Mouse (Mus musculus) embryo, embryonic 9.5 days (tissue): ENCODE measurements around the gene Adora3.

ENCODE experiments used
- DNase-seq: peaks from one replicate; pipeline ENCODE4 v3.0.0-alpha.2; 2017; ENCODE audit errors: extremely low spot score

The Adora3 gene

DNA sequence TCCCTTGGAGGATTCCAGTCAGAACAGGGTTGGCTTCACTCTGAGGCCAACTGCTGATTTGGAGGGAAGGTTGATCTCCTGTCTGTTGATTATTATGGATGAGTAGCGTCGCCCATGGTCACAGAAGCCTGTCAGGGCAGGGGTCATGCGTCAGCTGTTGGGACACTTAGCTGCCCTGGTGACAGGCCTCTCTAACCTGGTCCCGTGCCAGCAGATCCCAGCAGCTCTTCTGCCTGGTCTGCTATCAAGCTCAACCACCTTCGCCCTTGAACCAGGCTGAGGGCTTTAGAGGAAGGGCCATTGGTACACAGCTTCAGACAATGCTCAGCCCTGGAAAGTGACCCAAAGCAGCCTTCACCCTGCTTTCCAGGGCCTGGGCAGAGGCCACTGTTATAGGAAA lies 5.4 kb downstream of the Adora3 start:
- no peak for DNase-seq

DNA sequence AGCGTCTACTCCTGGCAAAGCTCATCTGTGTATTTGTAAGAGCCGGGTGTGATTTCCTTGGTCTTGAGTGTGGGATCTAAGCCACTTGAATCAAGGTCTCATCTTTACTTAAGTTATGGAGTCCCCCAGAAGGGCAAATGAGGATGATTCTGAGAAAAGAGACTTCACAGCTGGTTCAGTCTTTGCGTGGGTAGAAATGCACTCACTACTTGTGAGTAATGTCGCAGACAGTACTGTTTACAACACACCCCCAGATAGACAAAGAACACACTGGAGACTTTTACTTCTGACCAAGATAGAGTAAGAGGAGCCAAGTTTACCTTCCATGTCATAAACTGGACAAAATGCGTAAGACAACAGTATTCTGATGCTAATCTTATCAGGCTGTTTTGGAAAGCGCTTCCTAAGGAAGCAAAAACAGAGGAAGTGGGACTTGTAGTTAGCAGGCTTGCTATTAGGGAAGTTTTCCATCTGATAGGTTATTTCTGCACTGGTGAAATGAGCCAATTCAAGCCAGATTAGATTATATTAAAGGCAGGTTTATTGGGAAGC lies 6.7 kb downstream of the Adora3 start:
- DNase-seq, result no peak

- DNase-seq, result no peak
Observed at GRCm38 (mm10) chr3:105877919-105878318, 7.3 kb downstream of the Adora3 start.

DNA sequence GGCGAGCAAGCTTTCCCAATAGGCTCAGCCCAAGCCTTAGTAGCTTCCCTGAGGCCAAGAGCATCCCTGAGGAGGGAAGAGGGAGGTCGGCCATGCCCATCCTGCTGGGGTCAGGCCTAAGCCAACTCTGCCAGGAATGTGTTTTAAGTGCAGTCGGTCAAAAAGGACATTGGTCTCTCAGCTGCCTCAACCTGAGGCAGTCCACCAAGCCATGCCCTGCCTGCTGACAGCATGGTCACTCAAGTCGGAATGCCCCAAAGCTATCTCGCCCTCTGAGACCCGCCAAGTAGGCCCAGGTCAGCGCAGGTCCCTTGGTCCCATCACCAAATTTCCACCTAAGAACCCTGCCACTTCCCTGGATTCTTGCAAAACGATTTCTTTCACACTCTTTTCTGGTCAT lies 8.1 kb downstream of the Adora3 start:
- no peak for DNase-seq

DNA sequence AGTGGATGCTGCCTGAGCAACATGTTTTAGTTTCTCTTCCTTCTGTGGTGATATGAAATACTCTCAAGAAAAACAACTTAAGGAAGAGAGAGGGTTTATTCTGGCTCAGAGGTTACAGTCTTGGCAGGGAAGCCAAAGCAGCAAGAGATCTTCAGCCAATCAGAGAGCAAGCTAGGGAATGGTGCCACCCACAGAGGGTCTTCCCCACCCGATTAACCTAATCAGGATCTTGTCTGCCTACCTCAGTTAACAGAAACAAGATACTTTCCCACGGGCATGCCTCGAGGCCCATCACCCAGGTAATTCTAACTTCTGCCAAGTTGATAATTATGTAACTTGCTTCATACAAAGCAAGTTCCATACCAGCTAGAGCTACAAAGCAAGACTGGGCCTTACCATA lies 9.8 kb downstream of the Adora3 start:
- no peak for DNase-seq

GRCm38 (mm10) chr3:105882105-105882504 lies 11.4 kb downstream of the Adora3 start:
- DNase-seq, result no peak

DNA sequence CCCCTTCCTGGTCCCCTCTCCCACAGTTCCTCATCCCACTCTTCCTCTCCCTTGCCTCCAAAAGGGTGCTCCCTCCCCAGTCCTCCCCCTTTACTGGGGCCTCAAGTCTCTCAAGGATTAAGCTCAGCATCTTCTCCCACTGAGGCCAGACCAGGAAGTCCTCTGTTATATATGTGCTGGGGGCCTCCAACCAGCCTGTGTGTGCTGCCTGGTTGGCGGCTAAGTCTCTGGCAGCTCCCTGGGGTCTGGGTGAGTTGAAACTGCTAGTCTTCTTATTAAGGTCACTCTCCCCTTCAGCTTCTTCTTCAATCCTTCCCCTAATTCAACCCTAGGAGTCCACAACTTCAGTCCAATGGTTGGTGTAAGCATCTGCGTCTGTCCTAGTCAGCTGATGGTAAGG lies 12.5 kb downstream of the Adora3 start:
- DNase-seq, result no peak

DNA sequence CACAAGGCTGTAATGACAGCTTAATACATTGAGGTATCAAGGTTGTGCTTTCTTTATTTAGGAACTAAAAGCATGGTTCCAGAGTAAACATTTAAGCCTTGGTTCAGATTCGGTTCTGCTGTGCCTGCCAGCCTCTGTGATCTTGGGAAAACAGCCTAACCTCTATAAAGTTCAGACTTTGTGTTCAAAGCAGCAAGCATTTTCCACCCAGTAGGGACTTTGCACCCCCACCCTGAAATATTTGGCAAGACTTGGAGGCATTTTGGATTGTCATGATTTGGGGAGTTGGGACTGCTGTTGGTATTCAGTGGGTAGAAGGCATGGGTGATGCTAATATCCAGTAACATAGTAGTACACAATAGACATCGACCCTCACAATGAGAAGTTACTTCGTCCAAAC lies 18.3 kb downstream of the Adora3 start:
- no peak for DNase-seq

GRCm38 (mm10) chr3:105890220-105890619 lies 19.6 kb downstream of the Adora3 start:
- no peak for DNase-seq

DNA sequence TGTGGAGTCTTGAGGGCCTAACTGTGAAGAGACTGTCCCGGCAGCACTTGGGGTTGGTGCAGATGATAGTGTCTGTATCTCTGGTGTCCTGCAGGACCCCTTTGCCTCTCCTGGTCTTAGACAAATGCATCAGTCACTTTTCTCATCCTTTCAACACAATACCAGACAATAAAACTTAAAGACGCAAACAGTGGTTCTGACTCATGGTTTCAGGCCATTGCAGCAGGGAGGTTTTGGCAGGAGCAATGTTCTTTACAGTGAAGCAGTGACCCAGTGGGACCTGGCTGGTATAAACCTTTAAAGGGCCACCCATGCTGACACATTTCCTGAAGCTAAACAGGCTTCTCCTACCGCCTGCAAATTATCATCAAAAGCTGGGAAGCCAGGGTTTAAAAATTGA lies 20.5 kb downstream of the Adora3 start:
- no peak for DNase-seq

DNA sequence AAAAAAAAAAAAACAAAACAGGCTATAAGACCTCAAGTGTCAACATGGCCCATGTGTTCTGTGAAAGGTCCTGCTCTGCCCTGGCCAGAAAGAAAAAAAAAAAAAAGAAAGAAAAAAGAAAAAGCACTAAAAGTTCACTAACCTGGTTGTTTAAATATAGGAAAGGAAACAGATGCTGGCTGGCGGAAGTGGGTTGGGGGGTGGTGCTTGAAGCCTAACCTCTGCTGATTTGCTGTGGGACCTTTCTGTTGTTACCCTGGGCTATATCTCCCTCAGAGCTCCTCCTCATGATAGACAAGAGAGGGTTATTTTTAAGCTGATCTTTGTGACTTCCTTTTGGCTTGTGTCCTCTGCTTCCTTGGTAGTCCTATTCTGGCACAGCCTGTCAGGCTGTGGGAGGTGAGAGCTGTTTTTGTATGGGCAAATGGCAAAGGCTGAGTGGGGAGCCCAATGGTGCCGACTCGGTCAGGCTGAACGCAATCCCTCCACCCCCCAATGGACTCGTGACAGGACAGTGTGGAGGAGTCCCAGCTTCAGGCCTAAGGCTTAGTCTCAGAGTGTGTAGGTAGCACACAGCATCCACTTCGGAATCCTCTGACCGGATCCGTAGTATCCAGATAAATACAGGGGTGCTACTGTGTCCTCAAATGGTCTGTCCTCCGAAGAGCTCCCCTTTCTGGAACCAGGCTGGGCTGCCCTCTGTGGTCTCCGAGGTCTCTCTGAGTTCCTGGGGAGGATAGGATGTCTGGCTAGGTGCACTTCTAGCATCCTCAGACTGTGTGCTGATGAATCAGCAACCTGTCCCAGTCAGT lies 21.3 kb downstream of the Adora3 start:
- DNase-seq, result no peak

DNA sequence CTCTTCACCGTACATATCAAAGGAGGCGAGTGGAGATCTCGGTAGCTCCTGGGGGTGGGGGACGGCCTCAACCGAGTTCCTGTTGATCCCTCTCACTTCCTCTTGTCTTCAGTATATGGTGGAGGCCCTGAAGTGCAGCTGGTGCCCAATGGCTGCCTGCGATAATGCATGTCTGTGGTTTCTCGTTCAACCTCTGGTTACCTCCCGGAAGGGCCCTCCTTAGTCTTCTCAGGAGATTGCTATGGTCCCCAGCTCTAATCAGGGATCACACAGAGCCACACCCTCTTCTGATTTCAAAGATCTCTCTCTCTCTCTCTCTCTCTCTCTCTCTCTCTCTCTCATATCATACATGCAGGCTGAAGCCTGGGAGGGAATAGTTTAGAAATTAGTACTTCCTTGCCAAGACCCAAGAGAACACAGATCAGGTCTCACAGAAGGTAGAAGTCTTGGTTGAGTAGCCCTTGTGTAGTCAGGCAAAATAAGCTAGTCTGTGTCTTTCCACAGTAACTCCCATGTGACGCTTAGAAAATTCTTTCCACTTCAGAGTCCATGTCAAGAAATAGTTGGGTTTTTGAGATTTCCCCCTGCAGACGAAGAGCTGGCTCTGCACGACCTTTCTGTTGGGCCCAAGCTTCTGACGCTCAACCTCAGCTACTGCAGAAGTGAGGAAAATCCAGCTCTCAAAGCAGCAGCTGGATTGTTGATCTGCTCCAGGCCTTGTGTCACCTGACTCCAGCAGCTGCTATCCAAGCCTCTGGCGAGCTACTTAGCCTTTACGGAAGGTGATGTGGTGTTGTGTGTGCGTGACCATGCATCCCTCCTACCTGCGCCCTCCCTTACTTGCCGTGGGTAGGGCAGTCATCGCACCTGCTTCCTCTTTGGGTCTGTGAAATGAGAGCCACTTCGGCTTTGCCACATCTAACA lies 22.2 kb downstream of the Adora3 start:
- DNase-seq, result no peak

DNA sequence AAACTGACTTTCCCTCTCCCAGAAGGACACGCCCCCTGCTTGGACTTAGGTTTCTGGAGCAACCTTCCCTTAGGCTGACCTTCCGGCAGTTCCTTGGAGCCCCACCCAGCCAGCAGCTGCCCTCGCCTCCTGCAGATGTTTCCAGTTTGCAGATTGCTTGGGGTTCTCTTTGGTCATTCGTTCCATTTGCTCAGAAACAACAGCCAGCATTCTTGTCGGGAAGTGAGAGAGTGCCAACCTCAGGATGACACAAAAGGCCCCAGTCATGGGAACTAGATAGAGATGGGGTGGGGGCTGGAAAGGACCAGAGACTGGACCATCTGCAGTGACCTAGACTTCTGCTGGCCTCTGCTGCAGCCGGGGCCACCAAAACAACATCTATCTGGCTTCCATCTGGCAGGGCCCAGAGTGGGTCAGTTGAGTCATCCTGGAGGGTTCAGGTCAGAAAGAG lies 23.3 kb downstream of the Adora3 start:
- DNase-seq, result peak; percentile 18

DNA sequence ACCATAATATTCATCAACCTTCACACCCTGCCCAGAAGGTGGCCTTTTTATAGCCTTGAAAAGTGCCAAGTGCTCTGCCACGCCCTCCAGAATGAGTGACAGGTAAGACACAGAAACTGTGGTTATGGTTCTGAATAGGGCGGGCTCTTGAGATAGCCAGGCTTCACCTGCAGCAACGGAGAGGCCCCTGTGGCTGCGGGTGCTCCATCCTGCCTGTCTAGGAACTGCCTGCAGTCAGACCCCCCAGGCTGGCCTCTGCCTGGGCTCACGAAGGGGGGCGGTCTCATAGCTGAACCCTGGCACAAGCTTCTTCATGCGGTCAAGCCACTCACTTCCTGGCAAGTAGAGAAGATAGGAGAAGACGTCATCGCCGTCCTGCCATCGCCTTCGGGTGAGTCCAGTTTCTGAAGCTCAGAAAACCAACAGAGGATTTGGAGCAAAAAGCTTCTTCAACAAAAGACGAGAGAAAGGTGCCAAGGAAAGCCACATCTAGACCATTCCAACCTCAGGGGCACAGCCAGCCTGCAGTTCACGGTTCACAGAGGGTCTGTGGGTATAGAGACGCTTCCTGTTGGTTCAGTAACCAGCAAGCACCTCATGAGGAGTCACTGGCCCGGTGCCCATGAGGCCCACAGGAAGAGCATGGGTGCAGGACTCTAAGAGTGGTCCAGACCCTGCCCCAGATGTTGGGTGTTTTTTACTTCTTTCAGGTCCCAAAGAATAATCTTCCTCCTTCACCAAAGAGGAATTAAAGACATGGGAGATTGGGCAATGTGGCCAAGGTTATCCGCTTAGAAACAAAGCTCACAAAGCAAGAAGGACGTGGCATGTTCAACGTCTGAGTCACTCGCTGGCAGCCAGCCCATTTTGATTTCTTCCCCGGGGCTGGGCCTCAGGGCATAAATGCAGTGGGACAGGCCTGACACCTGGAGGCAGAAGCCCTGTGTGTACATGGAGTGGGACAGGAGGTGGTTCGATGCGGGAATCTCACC lies 24.2 kb downstream of the Adora3 start:
- DNase-seq, result no peak

DNA sequence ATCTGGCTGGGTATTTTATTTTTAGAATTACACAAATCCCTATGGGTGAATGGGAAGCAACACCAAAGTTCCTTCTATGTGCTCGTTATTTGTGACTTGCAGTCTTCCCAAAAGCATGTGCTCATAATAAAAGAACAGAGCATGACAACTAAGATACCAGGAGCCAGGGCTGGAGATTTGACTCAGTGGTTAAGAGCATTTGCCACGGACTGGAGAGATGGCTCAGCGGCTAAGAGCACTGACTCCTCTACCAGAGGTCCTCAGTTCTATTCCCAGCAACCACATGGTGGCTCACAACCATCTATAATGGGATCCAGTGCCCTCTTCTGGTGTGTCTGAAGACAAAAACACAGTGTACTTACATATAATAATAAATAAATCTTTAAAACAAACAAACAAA lies 26.2 kb downstream of the Adora3 start:
- no peak for DNase-seq

GRCm38 (mm10) chr3:105898325-105898724 lies 27.7 kb downstream of the Adora3 start:
- no peak for DNase-seq

- DNase-seq, result no peak
Observed at GRCm38 (mm10) chr3:105898861-105899260, 28.2 kb downstream of the Adora3 start.

DNA sequence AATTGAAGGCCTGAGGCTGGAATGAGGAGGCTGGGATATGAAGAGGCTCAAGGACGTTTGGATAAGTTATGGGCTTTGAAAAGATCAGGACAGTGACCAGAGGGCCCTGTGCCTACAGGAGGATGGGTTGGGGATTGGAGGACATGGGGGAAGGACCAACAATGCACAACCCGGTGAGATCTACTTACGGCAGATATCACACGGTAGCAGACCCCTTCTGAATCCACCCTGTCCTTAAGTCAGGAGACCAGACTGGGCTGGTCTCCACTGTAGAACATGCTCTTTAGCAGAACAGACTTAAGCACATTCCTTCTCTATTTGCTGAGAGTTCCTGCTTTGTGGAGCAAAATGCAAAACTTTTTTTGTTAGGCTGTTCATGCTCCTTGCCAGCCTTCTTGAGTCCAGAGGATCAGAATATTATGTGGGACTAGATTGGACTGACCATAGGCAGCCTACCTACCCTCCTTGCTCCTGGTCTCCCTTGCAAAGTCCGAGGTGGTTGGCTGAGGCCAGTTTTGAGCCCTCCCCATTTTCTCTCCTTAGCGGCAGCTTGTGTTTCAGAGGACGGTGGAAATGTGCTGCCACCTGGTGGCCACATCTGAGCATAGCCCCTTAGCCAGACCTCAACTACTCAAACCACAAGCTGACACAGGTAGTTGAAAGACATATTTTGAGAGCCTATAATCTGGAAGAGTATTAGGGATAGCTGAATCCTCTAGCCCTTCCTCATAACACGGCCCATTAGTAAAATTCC lies 28.9 kb downstream of the Adora3 start:
- peak; percentile 85 for DNase-seq

GRCm38 (mm10) chr3:105900266-105900665 lies 29.6 kb downstream of the Adora3 start:
- DNase-seq, result no peak

GRCm38 (mm10) chr3:105900716-105901115 lies 30.1 kb downstream of the Adora3 start:
- no peak for DNase-seq

DNA sequence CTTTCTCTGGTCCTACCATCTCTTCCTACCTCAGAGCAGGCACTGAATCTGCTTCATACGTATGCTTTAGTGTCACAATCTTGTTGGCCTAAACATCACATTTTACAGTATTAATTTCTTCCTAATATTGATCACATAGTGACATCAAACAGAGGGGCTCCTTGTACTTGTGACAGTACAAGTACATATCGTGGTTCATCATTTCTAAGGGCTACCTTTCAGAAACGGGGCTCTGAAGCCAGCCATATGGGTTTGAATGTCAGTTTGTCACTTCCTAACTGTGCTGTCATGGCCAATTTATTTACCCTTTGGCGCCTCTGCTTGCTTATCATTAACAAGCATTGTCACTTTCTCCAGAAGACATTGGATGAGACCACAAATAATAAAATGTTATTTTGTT lies 30.8 kb downstream of the Adora3 start:
- no peak for DNase-seq
